Mouse (Mus musculus) heart, embryonic 16.5 days (tissue): ENCODE measurements at regions not wholly inside any gene's neighbourhood (a gene's known extent, or its start where the extent isn't known, plus 50 kb on each side); places are given as distances from the start of the nearest gene placed in this dataset. TPM values are rescaled to one million over a fixed set of nuclear protein-coding genes. Genes with fewer than 3 reads are reported as not detected.

ENCODE experiments used
- microRNA-seq: library from miRNA; unstranded; fragments of <30 nt; microRNA quantifications from one replicate; pipeline ENCODE4, GENCODE M21; 2017

Small RNAs in the stretch of these regions (microRNA-seq; reads per million reads assigned to microRNA genes)
- not detected for gene Gm47294
